ENCODE assay signal across 20 mouse cellular contexts in the genomic region with DNA sequence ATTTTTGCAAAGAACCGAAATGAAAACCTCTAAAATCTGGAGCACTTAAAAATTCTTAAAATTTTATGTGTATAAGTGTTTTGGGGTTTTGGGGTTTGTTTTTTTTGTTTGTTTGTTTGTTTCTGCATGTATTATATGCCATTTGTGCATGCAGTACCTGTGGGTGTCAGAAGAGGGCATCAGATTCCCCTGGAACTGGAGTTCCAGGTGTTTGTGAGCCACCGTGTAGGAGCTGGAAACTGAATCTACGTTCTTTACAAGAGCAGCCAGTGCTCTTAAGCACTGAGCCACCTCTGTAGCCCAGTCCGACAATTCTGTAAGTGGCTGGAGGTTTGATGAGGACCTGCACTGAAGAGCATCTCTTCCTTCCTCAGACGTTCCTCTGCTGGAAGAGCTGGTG. TPM values are rescaled to one million over a fixed set of nuclear protein-coding genes. Genes with fewer than 3 reads are reported as not detected.
"Had no signal": no experiment of that assay in that cellular context is flagged by ENCODE, and none has a peak within 500 bp of the region (broad histone marks: within the 10 kb centered on the region; RNA-seq: fewer than 3 reads in every experiment).

No protein-coding gene starts in this region.

- H3K27ac ChIP-seq: intestine, embryonic 15.5 days; limb, embryonic 13.5 days; liver, embryonic 15.5 days; midbrain, embryonic 12.5 days had no signal

- H3K4me3 ChIP-seq: intestine, embryonic 15.5 days; limb, embryonic 13.5 days; liver, embryonic 15.5 days; midbrain, embryonic 12.5 days had no signal

- H3K4me2 ChIP-seq: intestine, embryonic 15.5 days; limb, embryonic 13.5 days; liver, embryonic 15.5 days; lung, embryonic 14.5 days; midbrain, embryonic 12.5 days had no signal

- H3K36me3 ChIP-seq: intestine, embryonic 15.5 days; limb, embryonic 13.5 days; liver, embryonic 15.5 days; midbrain, embryonic 12.5 days had no signal

- H3K4me1 ChIP-seq: intestine, embryonic 15.5 days; limb, embryonic 13.5 days; liver, embryonic 15.5 days; midbrain, embryonic 12.5 days had no signal

- H3K9ac ChIP-seq: intestine, embryonic 15.5 days; limb, embryonic 13.5 days; liver, embryonic 15.5 days; lung, embryonic 14.5 days; midbrain, embryonic 12.5 days had no signal

- ATAC-seq: intestine, embryonic 15.5 days; midbrain, embryonic 16.5 days had no signal

- H3K9me3 ChIP-seq: intestine, embryonic 15.5 days; limb, embryonic 13.5 days; liver, embryonic 15.5 days had no signal

- H3K27me3 ChIP-seq: intestine, embryonic 15.5 days; limb, embryonic 13.5 days; liver, embryonic 15.5 days; midbrain, embryonic 12.5 days had no signal

- DNase-seq: kidney, adult 8-10 months; kidney, postnatal 25 days; left cerebral cortex, postnatal 4 days; lung, embryonic 14.5 days; right cerebral cortex, postnatal 14 days; thymus, adult 2 months; thymus, postnatal 25 days had no signal

RNA-seq across cellular contexts. Expression of gene Izumo2, which starts 1.3 kb away (rescaled TPM):
- total RNA-seq: layer of hippocampus, postnatal 10 days; left cerebral cortex, postnatal 10 days; left cerebral cortex, postnatal 4 days; liver, adult 2 months; megakaryocyte-erythroid progenitor cell, adult 5-6 weeks had no signal
- polyA plus RNA-seq: intestine, embryonic 15.5 days; kidney, embryonic 16.5 days; limb, embryonic 13.5 days; liver, adult 2 months; liver, embryonic 15.5 days; lung, embryonic 14.5 days; midbrain, embryonic 12.5 days; midbrain, embryonic 16.5 days; neural tube, embryonic 14.5 days; small intestine, adult 2 months; stomach, embryonic 16.5 days; thymus, adult 2 months had no signal

RNA-seq across cellular contexts. Expression of gene Myh14, which starts 39.2 kb away (rescaled TPM):
- total RNA-seq: megakaryocyte-erythroid progenitor cell, adult 5-6 weeks had no signal
